ENCODE assay signal across 10 mouse cellular contexts in genomic region chr6:50822236-50823151, GRCm38 (mm10).
DNase-seq lines count a peak whose midpoint lies in the region; ATAC-seq lines count a peak whose summit lies in the region.
"Had no signal": no experiment of that assay in that cellular context is flagged by ENCODE, and none has a peak within 500 bp of the region (broad histone marks: within the 10 kb centered on the region; RNA-seq: fewer than 3 reads in every experiment).

No protein-coding gene starts in this region.

- 0 out of 2 replicates have a peak overlapping the region, but pooled peaks have one; percentile 4 for H3K4me2 ChIP-seq in neural tube, embryonic 11.5 days (ENCODE audit: low read depth)
- H3K4me2 ChIP-seq in forebrain, embryonic 14.5 days (ENCODE audit: low read length): no peak overlapping the region
- H3K4me2 ChIP-seq in limb, embryonic 13.5 days (replicated peaks): 0 out of 2 replicates have a peak overlapping the region, but pooled peaks have one; percentile 0
- peak overlapping the region; percentile 2; the same call in 1 of the 2 replicates for H3K4me2 ChIP-seq in neural tube, embryonic 14.5 days (ENCODE audit: low read depth, low read length)

- no peaks in the 10 kb centered on the region for H3K36me3 ChIP-seq in neural tube, embryonic 11.5 days (ENCODE audit: control insufficient read depth, insufficient read depth, low read length)
- no peaks in the 10 kb centered on the region for H3K36me3 ChIP-seq in forebrain, embryonic 14.5 days (ENCODE audit: control insufficient read depth, insufficient read depth, low read length)
- no peaks in the 10 kb centered on the region for H3K36me3 ChIP-seq in limb, embryonic 13.5 days
- no peaks in the 10 kb centered on the region for H3K36me3 ChIP-seq in neural tube, embryonic 14.5 days (ENCODE audit: control insufficient read depth, insufficient read depth, low read length)

- peak overlapping the region; percentile 80 for H3K27ac ChIP-seq in neural tube, embryonic 11.5 days (ENCODE audit: low read depth, low read length)
- peak overlapping the region; percentile 72; the same call in 1 of the 2 replicates for H3K27ac ChIP-seq in forebrain, embryonic 14.5 days (ENCODE audit: low read depth, low read length)
- H3K27ac ChIP-seq in limb, embryonic 13.5 days: peak overlapping the region; percentile 16; the same call in 1 of the 2 replicates
- H3K27ac ChIP-seq in neural tube, embryonic 14.5 days (ENCODE audit: low read depth, low read length): peak overlapping the region; percentile 49

- no peak for DNase-seq in neural tube, embryonic 11.5 days (ENCODE audit: low spot score)
- no peak for DNase-seq in neural tube, embryonic 10.5 days (ENCODE audit: extremely low spot score, low spot score)
- DNase-seq in forebrain, embryonic 14.5 days (ENCODE audit: low spot score): no peak
- no peak for DNase-seq in spleen, postnatal 14 days (ENCODE audit: low spot score in 2 of 2)
- DNase-seq in spleen, postnatal 4 days (ENCODE audit: low spot score in 2 of 2): no peak
- DNase-seq in spleen, adult 12 weeks (ENCODE audit: low spot score): no peak
- DNase-seq: gastrocnemius, postnatal 10 days; lung, postnatal 14 days had no signal

- H3K9ac ChIP-seq in neural tube, embryonic 11.5 days (ENCODE audit: low read length): no peak overlapping the region
- H3K9ac ChIP-seq in forebrain, embryonic 14.5 days (ENCODE audit: low read length): no peak overlapping the region
- H3K9ac ChIP-seq in limb, embryonic 13.5 days: no peak overlapping the region
- H3K9ac ChIP-seq in neural tube, embryonic 14.5 days (replicated peaks; ENCODE audit: low read depth, low read length): no peak overlapping the region

- H3K4me1 ChIP-seq in neural tube, embryonic 11.5 days (ENCODE audit: control insufficient read depth, insufficient read depth, low read length): peaks cover 32% of the 10 kb centered on the region
- H3K4me1 ChIP-seq in forebrain, embryonic 14.5 days (ENCODE audit: control insufficient read depth, insufficient read depth, low read length): peaks cover 22% of the 10 kb centered on the region
- peaks cover 56% of the 10 kb centered on the region for H3K4me1 ChIP-seq in limb, embryonic 13.5 days
- peaks cover 27% of the 10 kb centered on the region for H3K4me1 ChIP-seq in neural tube, embryonic 14.5 days (ENCODE audit: control insufficient read depth, insufficient read depth, low read length)

- H3K4me3 ChIP-seq in neural tube, embryonic 11.5 days (ENCODE audit: low read depth, low read length): no peak overlapping the region
- no peak overlapping the region for H3K4me3 ChIP-seq in forebrain, embryonic 14.5 days (ENCODE audit: low read depth, low read length)
- no peak overlapping the region for H3K4me3 ChIP-seq in limb, embryonic 13.5 days
- H3K4me3 ChIP-seq in neural tube, embryonic 14.5 days (ENCODE audit: low read depth, low read length): no peak overlapping the region

- WGBS in neural tube, embryonic 11.5 days: 45% methylated on average over 18 of the region's 18 CpGs
- WGBS in forebrain, embryonic 14.5 days: 45% methylated on average over 18 of the region's 18 CpGs
- WGBS in limb, embryonic 13.5 days: 27% methylated on average over 18 of the region's 18 CpGs
- 22% methylated on average over 18 of the region's 18 CpGs for WGBS in neural tube, embryonic 14.5 days

- ATAC-seq in neural tube, embryonic 11.5 days (ENCODE audit: insufficient read depth, low FRiP score, low TSS enrichment): 0 out of 2 replicates have a peak, but pooled peaks have one; percentile 18
- ATAC-seq in forebrain, embryonic 14.5 days: peak; percentile 45
- peak; percentile 76 for ATAC-seq in limb, embryonic 13.5 days (ENCODE audit: low FRiP score, low read depth)
- ATAC-seq in neural tube, embryonic 14.5 days (ENCODE audit: low read depth): peak; percentile 47; the same call in 1 of the 2 replicates

- no peaks in the 10 kb centered on the region for H3K27me3 ChIP-seq in neural tube, embryonic 11.5 days (ENCODE audit: control insufficient read depth, insufficient read depth, low read length)
- no peaks in the 10 kb centered on the region for H3K27me3 ChIP-seq in forebrain, embryonic 14.5 days (replicated peaks; ENCODE audit: control insufficient read depth, insufficient read depth, low read length)
- peaks cover 47% of the 10 kb centered on the region for H3K27me3 ChIP-seq in limb, embryonic 13.5 days
- H3K27me3 ChIP-seq in neural tube, embryonic 14.5 days (ENCODE audit: control insufficient read depth, insufficient read depth, low read length): no peaks in the 10 kb centered on the region

- H3K9me3 ChIP-seq in neural tube, embryonic 11.5 days (ENCODE audit: control insufficient read depth, low read length): no peaks in the 10 kb centered on the region
- H3K9me3 ChIP-seq in forebrain, embryonic 14.5 days (replicated peaks; ENCODE audit: control insufficient read depth, low read length): no peaks in the 10 kb centered on the region
- no peaks in the 10 kb centered on the region for H3K9me3 ChIP-seq in limb, embryonic 13.5 days
- no peaks in the 10 kb centered on the region for H3K9me3 ChIP-seq in neural tube, embryonic 14.5 days (ENCODE audit: control insufficient read depth, low read length)

Comparison
In these comparisons a context has a peak if more than half of its experiments do, and no peak if none do; other contexts are left out.
1. ATAC-seq: peak in every context shown above with its lines; median percentile 76 in limb, embryonic 13.5 days; 47 in neural tube, embryonic 14.5 days; 45 in forebrain, embryonic 14.5 days; 18 in neural tube, embryonic 11.5 days.
2. H3K27ac ChIP-seq: peak in every context shown above with its lines; median percentile 80 in neural tube, embryonic 11.5 days; 72 in forebrain, embryonic 14.5 days; 49 in neural tube, embryonic 14.5 days; 16 in limb, embryonic 13.5 days.